Mouse (Mus musculus) lung, embryonic 16.5 days (tissue): ENCODE results near the gene Fbxl17. TPM values are rescaled to one million over a fixed set of nuclear protein-coding genes. Genes with fewer than 3 reads are reported as not detected.

ENCODE experiments used
- ATAC-seq: fragments of 200-750 bp; cut with Nextera tagmentation; 2 replicates; pipeline ENCODE4 v1.8.0; 2017; ENCODE audit warnings: low read depth, mild to moderate bottlenecking, moderate library complexity
- H3K27ac ChIP-seq: fragments of 300-500 bp; sonication (generic); 2 replicates; pipeline ENCODE4 v1.5.1; 2014; ENCODE audit warnings: mild to moderate bottlenecking, control low read depth, low read length
- H3K27me3 ChIP-seq: fragments of 300-500 bp; sonication (generic); 2 replicates; pipeline ENCODE4 v1.6.1; 2014; ENCODE audit warnings: low read depth, low read length, mixed read lengths; ENCODE audit not compliant: control insufficient read depth, insufficient read depth
- H3K36me3 ChIP-seq: fragments of 300-500 bp; sonication (generic); 2 replicates; pipeline ENCODE4 v1.6.1; 2014; ENCODE audit warnings: low read length; ENCODE audit not compliant: control insufficient read depth, insufficient read depth
- H3K4me1 ChIP-seq: fragments of 300-500 bp; sonication (generic); replicated peaks from 2 replicates; pipeline ENCODE4 v1.6.1; 2014; ENCODE audit warnings: low read length, mixed read lengths; ENCODE audit not compliant: control insufficient read depth, insufficient read depth
- H3K4me2 ChIP-seq: fragments of 300-500 bp; sonication (generic); 2 replicates; pipeline ENCODE4 v1.6.1; 2014; ENCODE audit warnings: low read depth, low read length, control low read depth
- H3K4me3 ChIP-seq: fragments of 300-500 bp; sonication (generic); 2 replicates; pipeline ENCODE4 v1.5.1; 2014; ENCODE audit warnings: mild to moderate bottlenecking, low read length, control low read depth
- H3K9ac ChIP-seq: fragments of 300-500 bp; sonication (generic); 2 replicates; pipeline ENCODE4 v1.6.1; 2014; ENCODE audit warnings: low read length, control low read depth
- H3K9me3 ChIP-seq: fragments of 300-500 bp; sonication (generic); 2 replicates; pipeline ENCODE4 v1.6.1; 2016; ENCODE audit warnings: low read length; ENCODE audit not compliant: control insufficient read depth
- WGBS: fragments of 180-500 bp; shearing (Covaris S2); extraction: QIAGEN DNeasy Blood & Tissue Kit; methylation state at CpG from one replicate; pipeline ENCODE4 v1.1.7; 2014; 5-methylcytosine and 5-hydroxymethylcytosine counted together
- polyA plus RNA-seq: library from polyadenylated mRNA; unstranded; fragments of >200 nt; fragmentation: Nextera tagmentation; extraction: Ambion mirVana; gene quantifications from 2 replicates; pipeline ENCODE4 v1.2.1, GENCODE M21; 2015

Gene Fbxl17
- polyA plus RNA-seq, 1 experiment from 2014 or later, result 3.8 TPM

DNA sequence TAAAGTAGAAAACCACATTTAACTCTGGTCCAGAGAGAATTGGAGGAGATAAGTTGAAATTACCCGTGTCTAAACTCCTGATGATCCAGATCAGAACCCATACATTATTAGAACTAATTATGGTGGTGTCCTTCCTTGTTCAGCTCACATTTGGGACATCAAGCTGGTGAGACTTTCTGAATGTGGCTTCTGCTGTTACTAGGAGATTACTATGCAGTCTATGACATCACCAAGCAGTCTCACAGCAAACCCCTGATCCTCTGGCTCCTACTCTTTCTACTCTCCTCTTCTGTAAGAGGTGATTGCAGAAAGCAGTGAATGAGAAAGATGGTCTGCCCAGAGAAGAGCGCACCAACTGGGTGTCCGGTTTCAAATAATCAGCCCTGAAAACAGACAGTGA is 187.0 kb downstream of the Fbxl17 start:
- no peak for ATAC-seq
- Histone ChIP-seq H3K27me3 (no peaks in the 10 kb centered on the region), H3K27ac (no peak overlapping the region), H3K4me2 (no peak overlapping the region), H3K36me3 (no peaks in the 10 kb centered on the region), H3K4me3 (no peak overlapping the region), H3K9me3 (no peaks in the 10 kb centered on the region), H3K4me1 (peaks cover 18% of the 10 kb centered on the region), H3K9ac (no peak overlapping the region)
- WGBS, result 94% methylated on average over 3 of the region's 3 CpGs

DNA sequence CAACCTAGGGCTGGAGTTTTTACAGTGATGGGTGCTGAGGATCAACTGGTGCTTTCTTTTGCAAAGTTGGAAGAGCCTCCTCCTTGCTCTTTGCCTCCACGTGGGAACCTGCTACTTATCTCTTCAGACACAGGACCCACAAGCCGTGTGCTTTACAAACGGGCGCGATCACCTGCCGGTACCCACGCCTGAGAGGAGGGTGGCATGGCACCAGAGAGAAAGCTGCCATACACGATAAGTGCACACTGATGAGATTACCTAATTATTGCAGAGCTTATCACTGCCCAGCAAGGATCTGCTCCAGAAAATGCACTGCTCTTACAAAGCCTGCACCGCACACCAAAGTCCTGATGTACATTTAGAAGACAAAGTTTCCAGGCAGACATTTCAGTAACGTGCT is 187.5 kb downstream of the Fbxl17 start:
- Histone ChIP-seq H3K4me1 (peaks cover 13% of the 10 kb centered on the region), H3K27me3 (no peaks in the 10 kb centered on the region), H3K4me3 (no peak overlapping the region), H3K27ac (no peak overlapping the region), H3K36me3 (no peaks in the 10 kb centered on the region), H3K4me2 (no peak overlapping the region), H3K9me3 (no peaks in the 10 kb centered on the region), H3K9ac (no peak overlapping the region)
- ATAC-seq, result no peak
- 89% methylated on average over 10 of the region's 10 CpGs for WGBS

DNA sequence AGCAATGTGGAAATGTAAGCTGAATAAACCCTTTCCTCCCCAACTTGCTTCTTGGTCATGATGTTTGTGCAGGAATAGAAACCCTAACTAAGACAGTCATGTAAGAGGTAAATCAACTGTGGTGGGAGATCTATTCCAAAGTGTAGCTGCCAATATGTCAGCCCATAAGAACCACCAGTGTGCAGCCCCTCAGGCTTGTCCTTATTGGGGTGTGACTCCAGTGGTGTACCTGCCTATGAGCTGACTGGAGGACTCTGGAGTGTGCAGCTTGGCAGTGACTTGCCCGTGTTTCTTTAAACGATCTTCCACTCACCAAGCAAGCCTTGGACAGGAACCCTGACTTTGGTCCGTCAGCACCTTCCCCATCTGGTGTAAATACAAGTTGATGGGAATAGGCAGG is 188.2 kb downstream of the Fbxl17 start:
- H3K4me3 ChIP-seq, result no peak overlapping the region
- H3K27ac ChIP-seq, result no peak overlapping the region
- no peak overlapping the region for H3K4me2 ChIP-seq
- H3K9ac ChIP-seq, result no peak overlapping the region
- H3K27me3 ChIP-seq, result no peaks in the 10 kb centered on the region
- H3K36me3 ChIP-seq, result no peaks in the 10 kb centered on the region
- ATAC-seq, result no peak
- peaks cover 8% of the 10 kb centered on the region for H3K4me1 ChIP-seq
- no peaks in the 10 kb centered on the region for H3K9me3 ChIP-seq
- 61% methylated on average over 3 of the region's 3 CpGs for WGBS

DNA sequence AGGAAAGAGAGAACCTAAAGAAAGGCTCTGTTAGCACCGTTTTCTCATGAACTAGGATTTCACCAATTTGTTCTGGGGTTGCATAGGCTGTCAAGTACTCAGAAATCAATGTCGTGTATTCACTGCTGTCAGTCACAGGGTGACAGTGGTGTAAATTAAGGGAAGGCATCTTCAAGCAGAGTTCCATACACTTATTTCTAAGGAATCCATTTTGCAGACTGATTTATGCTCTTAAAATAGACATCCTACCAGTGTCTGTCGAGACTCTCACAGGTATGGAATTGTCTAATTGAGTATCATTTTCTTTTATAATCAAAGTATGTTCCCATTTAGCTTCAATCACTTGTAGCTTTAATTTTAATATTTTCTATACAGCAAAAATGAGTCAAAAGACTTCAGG is 189.8 kb downstream of the Fbxl17 start:
- Histone ChIP-seq H3K4me3 (no peak overlapping the region), H3K9me3 (no peaks in the 10 kb centered on the region), H3K27ac (no peak overlapping the region), H3K9ac (no peak overlapping the region), H3K27me3 (no peaks in the 10 kb centered on the region), H3K36me3 (no peaks in the 10 kb centered on the region), H3K4me1 (no peaks in the 10 kb centered on the region), H3K4me2 (no peak overlapping the region)
- 76% methylated on average over 3 of the region's 3 CpGs for WGBS
- no peak for ATAC-seq

DNA sequence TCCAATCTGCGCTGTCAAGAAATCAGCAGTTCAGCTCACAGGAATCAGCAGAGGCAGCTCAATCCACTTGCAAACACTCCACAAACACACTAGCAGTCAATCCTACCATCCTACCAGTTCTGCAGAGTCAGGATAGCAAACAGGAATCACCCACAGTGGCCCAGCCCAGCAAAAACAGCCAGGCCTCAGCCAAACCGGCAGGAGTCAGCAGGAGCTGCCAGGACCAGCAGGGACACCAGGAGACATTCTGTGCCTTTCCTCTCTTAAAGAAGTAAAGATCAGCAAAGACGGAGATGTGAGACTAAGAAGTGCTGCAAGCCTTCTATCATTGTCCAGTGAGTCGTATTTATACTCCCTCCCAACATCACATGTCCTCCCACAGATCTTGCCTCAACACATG is 196.0 kb downstream of the Fbxl17 start:
- ATAC-seq, result 0 out of 2 replicates have a peak, but pooled peaks have one; percentile 23
- Histone ChIP-seq H3K9me3 (no peaks in the 10 kb centered on the region), H3K36me3 (no peaks in the 10 kb centered on the region), H3K4me2 (no peak overlapping the region), H3K27me3 (no peaks in the 10 kb centered on the region), H3K4me1 (peaks cover 6% of the 10 kb centered on the region; the same call in 1 of the 2 replicates), H3K9ac (no peak overlapping the region), H3K4me3 (no peak overlapping the region), H3K27ac (no peak overlapping the region)
- 42% methylated on average over 4 of the region's 4 CpGs for WGBS

DNA sequence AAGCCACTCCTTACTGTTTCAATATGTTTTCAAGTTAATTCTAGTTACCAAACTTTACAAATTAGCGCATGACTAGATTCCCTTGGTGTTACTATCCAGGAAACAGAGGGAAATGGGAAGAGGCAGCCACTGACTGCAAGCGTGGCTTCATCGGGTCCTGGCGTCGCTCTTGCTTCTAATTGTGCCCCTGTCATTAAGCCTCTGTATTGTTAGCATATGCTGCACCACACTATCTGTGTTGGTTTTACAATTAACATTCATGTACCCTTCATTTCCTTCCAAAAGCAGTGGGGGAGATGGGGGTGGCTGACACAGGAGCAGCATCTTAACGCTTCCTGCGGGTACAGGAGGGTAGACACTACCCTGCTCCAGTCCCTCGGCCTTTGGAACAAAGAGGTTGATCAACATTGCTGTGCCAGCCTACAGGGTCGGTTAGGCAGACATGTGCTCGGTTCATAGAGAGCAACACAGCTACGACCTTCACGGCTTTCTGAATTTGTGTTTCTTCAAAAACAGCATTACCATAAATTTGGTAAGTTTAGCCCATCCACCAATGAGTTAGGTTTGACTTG is 197.9 kb downstream of the Fbxl17 start:
- 81% methylated on average over 12 of the region's 12 CpGs for WGBS
- H3K4me1 ChIP-seq, result peaks cover 6% of the 10 kb centered on the region; the same call in 1 of the 2 replicates
- H3K27me3 ChIP-seq, result no peaks in the 10 kb centered on the region
- H3K36me3 ChIP-seq, result no peaks in the 10 kb centered on the region
- H3K9me3 ChIP-seq, result no peaks in the 10 kb centered on the region
- H3K4me2 ChIP-seq, result no peak overlapping the region
- H3K27ac ChIP-seq, result no peak overlapping the region
- no peak overlapping the region for H3K9ac ChIP-seq
- ATAC-seq, result no peak
- H3K4me3 ChIP-seq, result no peak overlapping the region

DNA sequence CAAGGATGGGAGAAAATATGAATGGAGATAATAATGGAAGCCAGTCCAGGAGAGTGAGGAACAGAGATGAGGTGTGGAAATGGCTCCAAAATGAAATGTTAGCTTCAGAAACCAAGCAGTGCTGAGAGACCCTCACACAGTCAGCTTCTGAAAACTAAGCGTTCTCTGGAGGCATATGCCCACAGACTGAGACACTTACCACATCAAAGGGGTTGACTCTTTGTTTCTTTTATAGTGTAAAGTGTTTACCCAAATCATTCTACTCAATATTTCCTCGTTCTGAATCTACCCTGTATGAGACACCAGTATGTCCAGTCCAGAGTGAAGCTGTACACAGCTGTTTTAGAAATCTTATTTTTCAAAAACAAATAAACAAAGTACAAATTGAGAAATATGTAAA is 204.3 kb downstream of the Fbxl17 start:
- 14% methylated on average over 2 of the region's 2 CpGs for WGBS
- H3K9ac ChIP-seq, result no peak overlapping the region
- H3K4me2 ChIP-seq, result no peak overlapping the region
- peaks cover 10% of the 10 kb centered on the region for H3K4me1 ChIP-seq
- no peak overlapping the region for H3K27ac ChIP-seq
- H3K9me3 ChIP-seq, result no peaks in the 10 kb centered on the region
- no peaks in the 10 kb centered on the region for H3K27me3 ChIP-seq
- no peak overlapping the region for H3K4me3 ChIP-seq
- no peak for ATAC-seq
- H3K36me3 ChIP-seq, result no peaks in the 10 kb centered on the region

DNA sequence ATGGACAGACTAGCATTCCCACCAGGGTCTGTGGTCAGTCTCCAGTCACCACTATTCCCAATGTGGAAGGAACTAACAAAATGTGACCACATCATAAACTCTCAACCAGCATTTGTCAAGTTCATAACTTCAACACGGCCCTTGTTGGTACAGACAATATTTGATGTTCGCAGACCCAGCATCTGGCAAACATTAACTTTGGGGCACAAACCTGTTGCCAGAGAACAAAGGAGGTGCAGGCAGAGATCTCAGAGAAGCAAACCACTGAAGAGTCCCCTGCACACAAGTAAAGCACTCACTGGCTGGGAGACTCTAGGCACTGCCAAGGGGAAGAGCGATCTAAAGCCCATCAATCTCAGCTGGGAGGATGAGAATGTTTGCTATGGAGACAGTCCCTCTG is 204.9 kb downstream of the Fbxl17 start:
- Histone ChIP-seq H3K4me1 (peaks cover 13% of the 10 kb centered on the region), H3K9me3 (no peaks in the 10 kb centered on the region), H3K36me3 (no peaks in the 10 kb centered on the region), H3K27me3 (no peaks in the 10 kb centered on the region), H3K9ac (no peak overlapping the region), H3K4me3 (no peak overlapping the region), H3K27ac (no peak overlapping the region), H3K4me2 (no peak overlapping the region)
- WGBS, result 42% methylated on average over 3 of the region's 3 CpGs
- ATAC-seq, result peak; percentile 23; the same call in 1 of the 2 replicates

DNA sequence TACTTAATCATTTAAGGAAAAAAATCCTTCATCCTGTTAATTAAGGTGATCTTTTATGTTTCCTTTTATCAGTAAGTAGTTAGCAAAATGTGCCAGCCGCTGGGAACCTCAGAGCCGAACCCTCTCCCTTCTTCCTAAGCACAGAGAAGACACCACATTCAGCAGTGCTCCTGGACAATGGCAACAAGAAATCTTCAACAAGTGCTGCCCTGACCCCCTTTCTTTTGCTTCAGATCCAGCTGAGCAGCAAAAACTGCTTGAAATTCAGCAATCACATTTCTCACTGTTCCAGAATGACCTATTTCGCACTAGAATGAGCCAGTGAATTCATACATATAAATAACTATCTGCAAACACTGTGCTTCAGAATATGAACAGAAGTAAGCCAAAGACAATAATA is 205.8 kb downstream of the Fbxl17 start:
- WGBS, result 72% methylated on average over 3 of the region's 3 CpGs
- Histone ChIP-seq H3K27me3 (no peaks in the 10 kb centered on the region), H3K36me3 (no peaks in the 10 kb centered on the region), H3K4me3 (no peak overlapping the region), H3K9ac (no peak overlapping the region), H3K4me2 (no peak overlapping the region), H3K27ac (no peak overlapping the region), H3K4me1 (peaks cover 21% of the 10 kb centered on the region), H3K9me3 (no peaks in the 10 kb centered on the region)
- no peak for ATAC-seq
